Mouse (Mus musculus): Measurements from ENCODE around the gene Ifitm1.
"Not testable (repeated sequence)": the region's sequence is repeated elsewhere in the genome, so short reads cannot be mapped to it uniquely, and the experiment has no call there.

Gene Ifitm1

DNA sequence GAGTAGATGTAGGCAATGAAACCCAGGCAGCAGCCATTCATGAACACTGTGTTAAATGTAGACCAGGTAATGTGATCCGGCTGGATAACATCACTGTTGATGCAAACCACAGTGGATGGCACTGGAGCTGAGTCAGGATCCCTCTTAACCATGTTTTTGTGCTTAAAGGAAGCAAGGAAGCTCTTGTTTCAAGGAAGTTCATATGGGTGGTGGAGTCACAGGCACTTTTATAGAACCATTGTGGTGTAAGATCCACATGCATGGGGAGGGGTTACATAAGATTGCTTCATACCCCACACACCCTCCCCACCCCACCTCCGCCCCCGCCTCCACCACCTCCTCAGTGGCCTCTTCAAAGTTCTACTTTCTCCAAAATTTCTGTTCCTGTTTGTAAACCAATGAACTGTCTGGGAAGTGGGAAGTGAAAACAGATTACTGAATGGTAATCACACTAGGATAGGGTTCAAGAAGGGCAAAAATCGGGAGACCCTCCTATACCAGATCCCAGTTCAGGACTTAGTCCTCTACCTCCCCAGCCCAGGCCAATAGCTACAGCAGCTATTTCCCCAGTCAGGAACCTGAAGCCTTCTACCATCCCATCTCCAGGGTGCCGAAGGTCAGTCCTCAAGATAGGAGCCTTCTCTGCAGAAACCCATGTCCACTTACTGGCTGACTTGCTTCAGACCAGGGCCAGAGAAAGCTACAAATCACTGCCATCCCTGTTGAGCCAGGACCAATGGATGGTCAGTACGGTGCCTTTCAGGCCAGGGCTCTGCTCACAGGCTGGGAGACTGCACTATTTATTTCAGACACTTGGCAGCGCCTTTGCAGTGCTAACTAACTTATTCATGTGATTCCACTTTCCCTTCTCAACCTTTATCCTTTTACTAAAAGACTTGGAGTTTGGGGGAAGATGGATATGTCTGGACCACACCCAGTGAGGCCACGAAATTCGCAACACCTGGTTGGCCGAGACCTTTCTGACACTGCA lies 50.0 kb downstream of the Ifitm1 start:
- no peak for DNase-seq (ENCODE audit: low spot score)

DNA sequence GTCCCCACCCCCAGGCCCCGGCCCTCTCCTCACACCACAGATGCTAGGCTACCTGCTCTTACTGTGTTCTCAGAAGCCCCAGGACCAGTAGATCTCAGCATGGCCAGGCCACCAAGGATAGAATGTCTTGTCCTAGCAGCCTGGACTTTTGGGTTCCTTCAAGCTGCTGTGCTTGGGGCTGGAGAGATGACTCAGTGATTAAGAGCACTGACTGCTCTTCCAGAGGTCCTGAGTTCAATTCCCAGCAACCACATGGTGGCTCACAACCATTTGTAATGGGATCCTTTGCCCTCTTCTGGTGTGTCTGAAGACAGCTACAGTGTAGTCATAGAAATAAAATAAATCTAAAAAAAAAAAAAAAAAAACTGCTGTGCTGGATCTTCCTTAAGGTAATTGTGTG lies 50.8 kb downstream of the Ifitm1 start, which contains the start of gene Ifitm6:
Gene Ifitm6, minus strand, starts transcription at position 101 of the 400 bp plus-strand sequence.
- not testable (repeated sequence) for DNase-seq (ENCODE audit: low spot score)

- DNase-seq (ENCODE audit: low spot score): no peak
Measured at GRCm38 (mm10) chr7:141019028-141019427, 52.0 kb downstream of the Ifitm1 start.
